Mouse (Mus musculus) small intestine, adult 2 months (tissue): ENCODE data around the gene 2210010C04Rik.

ENCODE experiments used
- CTCF ChIP-seq: fragments of 200-500 bp; IDR thresholded peaks from 2 replicates; pipeline ENCODE4 v1.5.1; 2012; ENCODE audit warnings: low read depth, mild to moderate bottlenecking, control low read depth, inconsistent platforms, low read length, moderate library complexity, mixed read lengths; ENCODE audit not compliant: insufficient replicate concordance, insufficient read length; ENCODE audit errors: extremely low read depth
- POLR2A ChIP-seq: fragments of 200-500 bp; IDR thresholded peaks from 2 replicates; pipeline ENCODE4 v1.6.1; 2012; ENCODE audit warnings: low read depth, mild to moderate bottlenecking, control low read depth, inconsistent platforms, low read length, moderate library complexity

- TF ChIP-seq CTCF (no peak), POLR2A (no peak)
These were observed 20.3 kb upstream of the 2210010C04Rik start for GRCm38 (mm10) chr6:41055581-41055980.
